ENCODE assay signal across 23 mouse cellular contexts in the genomic region with DNA sequence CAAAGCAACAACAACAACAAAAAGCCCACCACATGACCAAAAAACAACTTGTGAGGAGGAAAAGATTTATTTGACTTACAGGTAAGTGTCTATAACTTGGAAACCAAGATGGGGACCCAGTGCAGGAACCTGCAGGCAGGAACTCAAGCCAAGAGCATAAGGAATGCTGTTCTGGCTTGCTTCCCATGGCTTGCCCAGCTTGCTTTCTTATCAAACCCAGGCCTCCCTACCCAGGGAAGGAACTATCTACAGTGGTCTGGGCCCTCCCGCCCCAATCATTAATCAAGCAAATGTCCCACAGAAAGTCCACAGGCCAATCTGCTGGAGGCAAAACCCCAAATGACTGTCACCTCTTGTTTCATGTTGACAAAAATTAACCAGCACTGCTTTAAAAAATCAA. TPM values are rescaled to one million over a fixed set of nuclear protein-coding genes. Genes with fewer than 3 reads are reported as not detected.
A peak's percentile ranks its signal among the peaks of the same experiment; 100 is the strongest.
DNase-seq lines count a peak whose midpoint lies in the region; ATAC-seq and TF ChIP-seq lines count a peak whose summit lies in the region.
"Had no signal": no experiment of that assay in that cellular context is flagged by ENCODE, and none has a peak within 500 bp of the region (broad histone marks: within the 10 kb centered on the region; RNA-seq: fewer than 3 reads in every experiment).

No protein-coding gene starts in this region.

- H3K27ac ChIP-seq in stomach, embryonic 16.5 days (ENCODE audit: low read length), result no peak overlapping the region
- no peak overlapping the region for H3K27ac ChIP-seq in stomach, postnatal 0 days (replicated peaks)
- no peak overlapping the region for H3K27ac ChIP-seq in heart, adult 2 months
- no peak overlapping the region for H3K27ac ChIP-seq in midbrain, embryonic 14.5 days (replicated peaks; ENCODE audit: low read depth, low read length)

- H3K4me3 ChIP-seq in lung, adult 2 months (replicated peaks; ENCODE audit: extremely low read depth, low read depth, low read length), result no peak overlapping the region
- H3K4me3 ChIP-seq in stomach, embryonic 16.5 days (replicated peaks; ENCODE audit: low read length), result no peak overlapping the region
- no peak overlapping the region for H3K4me3 ChIP-seq in stomach, postnatal 0 days (ENCODE audit: low read depth, low read length)
- H3K4me3 ChIP-seq in heart, adult 2 months, result no peak overlapping the region
- no peak overlapping the region for H3K4me3 ChIP-seq in midbrain, embryonic 14.5 days (replicated peaks; ENCODE audit: low read depth, low read length)

- H3K36me3 ChIP-seq in stomach, embryonic 16.5 days (ENCODE audit: control insufficient read depth, insufficient read depth, low read length), result no peaks in the 10 kb centered on the region
- H3K36me3 ChIP-seq in stomach, postnatal 0 days (ENCODE audit: control insufficient read depth, insufficient read depth, low read length), result no peaks in the 10 kb centered on the region
- no peaks in the 10 kb centered on the region for H3K36me3 ChIP-seq in heart, adult 2 months (ENCODE audit: control insufficient read depth, insufficient read depth, low read length)
- no peaks in the 10 kb centered on the region for H3K36me3 ChIP-seq in midbrain, embryonic 14.5 days (ENCODE audit: control insufficient read depth, insufficient read depth, low read length)
- H3K36me3 ChIP-seq: G1E had no signal

- peak; percentile 14 for DNase-seq in lung, postnatal 36 days
- DNase-seq in lung, adult 2 months, result no peak
- peak; percentile 52 for DNase-seq in stomach, postnatal 0 days (ENCODE audit: low spot score)
- no peak for DNase-seq in heart, adult 2 months
- DNase-seq in midbrain, embryonic 14.5 days, result no peak
- DNase-seq in urinary bladder, postnatal 10 days (ENCODE audit: low spot score), result no peak
- DNase-seq: adrenal gland, adult 2 months; adrenal gland, adult 8-10 months; adrenal gland, postnatal 10 days; adrenal gland, postnatal 14 days; adrenal gland, postnatal 25 days; adrenal gland, postnatal 36 days; B cell, adult 2 months; cerebellum, adult 11 months; cerebellum, adult 11-12 months had no signal

- intact Hi-C loops in heart, adult 2 months (cut with DNase I), result no loop called here

- no peak for TF ChIP-seq POLR2A in lung, adult 2 months (IDR thresholded peaks at IDR 0.05; ENCODE audit: borderline replicate concordance, extremely low read depth, low read depth, low read length)
- TF ChIP-seq POLR2A in heart, adult 2 months (IDR thresholded peaks at IDR 0.05; ENCODE audit: insufficient read depth, low read depth, low read length), result no peak

- no peaks in the 10 kb centered on the region for H3K9me3 ChIP-seq in stomach, embryonic 16.5 days (replicated peaks; ENCODE audit: control insufficient read depth, low read length)
- H3K9me3 ChIP-seq in stomach, postnatal 0 days (ENCODE audit: control insufficient read depth, low read length), result no peaks in the 10 kb centered on the region
- H3K9me3 ChIP-seq in midbrain, embryonic 14.5 days (ENCODE audit: control insufficient read depth, low read length), result no peaks in the 10 kb centered on the region
- H3K9me3 ChIP-seq: G1E had no signal

- TF ChIP-seq EP300 in stomach, postnatal 0 days (optimal IDR thresholded peaks at IDR 0.05), result no peak
- TF ChIP-seq EP300 in heart, adult 2 months (IDR thresholded peaks at IDR 0.05; ENCODE audit: insufficient read depth, low read depth, low read length), result no peak

- no peaks in the 10 kb centered on the region for H3K27me3 ChIP-seq in stomach, embryonic 16.5 days (ENCODE audit: control insufficient read depth, insufficient read depth, low read length)
- no peaks in the 10 kb centered on the region for H3K27me3 ChIP-seq in stomach, postnatal 0 days (ENCODE audit: control insufficient read depth, insufficient read depth, low read length)
- no peaks in the 10 kb centered on the region for H3K27me3 ChIP-seq in heart, adult 2 months (ENCODE audit: control insufficient read depth, insufficient read depth, low read length)
- H3K27me3 ChIP-seq in midbrain, embryonic 14.5 days (ENCODE audit: control insufficient read depth, insufficient read depth, low read length), result no peaks in the 10 kb centered on the region
- H3K27me3 ChIP-seq: CH12.LX, Patski had no signal

- no peak for TF ChIP-seq CTCF in lung, adult 2 months (IDR thresholded peaks at IDR 0.05; ENCODE audit: insufficient read depth, low read length)
- no peak for TF ChIP-seq CTCF in stomach, postnatal 0 days (IDR thresholded peaks at IDR 0.05; ENCODE audit: low read depth)
- TF ChIP-seq CTCF in heart, adult 2 months (IDR thresholded peaks at IDR 0.05), result no peak

- no peak overlapping the region for H3K9ac ChIP-seq in stomach, embryonic 16.5 days (ENCODE audit: low read length)
- H3K9ac ChIP-seq in stomach, postnatal 0 days (ENCODE audit: low read length), result no peak overlapping the region
- H3K9ac ChIP-seq in heart, adult 2 months (ENCODE audit: low read depth, low read length), result no peak overlapping the region
- no peak overlapping the region for H3K9ac ChIP-seq in midbrain, embryonic 14.5 days (replicated peaks; ENCODE audit: low read length)

- no peaks in the 10 kb centered on the region for H3K4me1 ChIP-seq in lung, adult 2 months (ENCODE audit: control insufficient read depth, insufficient read depth, low read length)
- H3K4me1 ChIP-seq in stomach, embryonic 16.5 days (ENCODE audit: control insufficient read depth, insufficient read depth, low read length), result no peaks in the 10 kb centered on the region
- no peaks in the 10 kb centered on the region for H3K4me1 ChIP-seq in stomach, postnatal 0 days (replicated peaks; ENCODE audit: control insufficient read depth, insufficient read depth)
- H3K4me1 ChIP-seq in heart, adult 2 months (ENCODE audit: control insufficient read depth, insufficient read depth, low read length), result no peaks in the 10 kb centered on the region
- no peaks in the 10 kb centered on the region for H3K4me1 ChIP-seq in midbrain, embryonic 14.5 days (ENCODE audit: control insufficient read depth, insufficient read depth, low read length)

- H3K79me2 ChIP-seq in heart, adult 2 months (replicated peaks; ENCODE audit: control insufficient read depth, insufficient read depth, low read length), result no peaks in the 10 kb centered on the region

- ATAC-seq in megakaryocyte-erythroid progenitor cell, adult 5-6 weeks (replicated peaks; ENCODE audit: low FRiP score, low TSS enrichment, poor library complexity, severe bottlenecking), result 0 out of 2 replicates have a peak, but pooled peaks have one; percentile 34
- ATAC-seq in stomach, embryonic 16.5 days (ENCODE audit: insufficient read depth, low FRiP score), result peak; percentile 21; the same call in 1 of the 2 replicates
- peak; percentile 65; the same call in 1 of the 2 replicates for ATAC-seq in stomach, postnatal 0 days (ENCODE audit: low FRiP score, low TSS enrichment)
- no peak for ATAC-seq in midbrain, embryonic 14.5 days (ENCODE audit: low FRiP score, low TSS enrichment)
- ATAC-seq: activated CD4-positive, CD25-positive, alpha-beta regulatory T cell, adult 4 months; CD4-positive, CD25-positive, alpha-beta regulatory T cell, adult 4 months; Patski had no signal

- H3K4me2 ChIP-seq in stomach, embryonic 16.5 days (ENCODE audit: low read depth, low read length), result no peak overlapping the region
- no peak overlapping the region for H3K4me2 ChIP-seq in stomach, postnatal 0 days (replicated peaks; ENCODE audit: low read depth)
- no peak overlapping the region for H3K4me2 ChIP-seq in midbrain, embryonic 14.5 days (ENCODE audit: low read length)

- 68% methylated on average over 1 of the region's 1 CpGs for WGBS in lung, adult 2 months
- WGBS in stomach, embryonic 16.5 days, result 45% methylated on average over 1 of the region's 1 CpGs
- 56% methylated on average over 1 of the region's 1 CpGs for WGBS in stomach, postnatal 0 days
- WGBS in heart, adult 2 months, result 72% methylated on average over 1 of the region's 1 CpGs
- WGBS in midbrain, embryonic 14.5 days, result 87% methylated on average over 1 of the region's 1 CpGs

RNA-seq across cellular contexts. Expression of gene Syncrip, which starts 10.1 kb away (rescaled TPM):
- polyA plus RNA-seq in lung, adult 2 months (2012; rRNA removed), result 3.0 and 7.9 TPM in 2 replicates
- total RNA-seq in megakaryocyte-erythroid progenitor cell, adult 5-6 weeks (2014; fragmentation: Nextera tagmentation), result 201 and 242 TPM in 2 replicates
- 352 and 418 TPM in 2 replicates for total RNA-seq in megakaryocyte-erythroid progenitor cell, adult 5-6 weeks (2017)
- polyA plus RNA-seq in stomach, embryonic 16.5 days (2015; fragmentation: Nextera tagmentation; extraction: Ambion mirVana), result 79.8 and 87.4 TPM in 2 replicates
- 38.8 and 51.7 TPM in 2 replicates for polyA plus RNA-seq in stomach, postnatal 0 days (2015; fragmentation: Nextera tagmentation; extraction: Ambion mirVana)
- total RNA-seq in heart, adult 2 months (2021), result 10 to 100 TPM; 60.8 to 64.6 TPM
- 6.6 and 14.3 TPM in 2 replicates for polyA plus RNA-seq in heart, adult 2 months (2012; rRNA removed)
- polyA plus RNA-seq in midbrain, embryonic 14.5 days (2014; fragmentation: Nextera tagmentation; extraction: Ambion mirVana), result 85.3 and 117 TPM in 2 replicates

RNA-seq across cellular contexts. Expression of gene Gm20537, which starts 36.1 kb away (rescaled TPM):
- polyA plus RNA-seq in lung, adult 2 months (2012; rRNA removed), result 0.34 and 1.1 TPM in 2 replicates
- not detected in 2 replicates for total RNA-seq in megakaryocyte-erythroid progenitor cell, adult 5-6 weeks (2014; fragmentation: Nextera tagmentation)
- not detected in 2 replicates for total RNA-seq in megakaryocyte-erythroid progenitor cell, adult 5-6 weeks (2017)
- polyA plus RNA-seq in stomach, embryonic 16.5 days (2015; fragmentation: Nextera tagmentation; extraction: Ambion mirVana), result 0.40 and 1.2 TPM in 2 replicates
- not detected in 2 replicates for polyA plus RNA-seq in stomach, postnatal 0 days (2015; fragmentation: Nextera tagmentation; extraction: Ambion mirVana)
- under 1 TPM in 1 of 2 experiments, not detected in 1; 0.78 TPM for total RNA-seq in heart, adult 2 months (2021)
- 0.23 TPM in 1 of 2 replicates, not detected in the other for polyA plus RNA-seq in heart, adult 2 months (2012; rRNA removed)
- polyA plus RNA-seq in midbrain, embryonic 14.5 days (2014; fragmentation: Nextera tagmentation; extraction: Ambion mirVana), result 1.3 TPM in 1 of 2 replicates, not detected in the other
- total RNA-seq: adrenal gland, postnatal 14 days; CH12.LX had no signal
- polyA plus RNA-seq: adrenal gland, adult 2 months; C2C12 had no signal

RNA-seq across cellular contexts. Expression of gene Snx14, which starts 53.8 kb away (rescaled TPM):
- 15.4 and 16.5 TPM in 2 replicates for polyA plus RNA-seq in lung, adult 2 months (2012; rRNA removed)
- total RNA-seq in megakaryocyte-erythroid progenitor cell, adult 5-6 weeks (2014; fragmentation: Nextera tagmentation), result 25.1 and 30.0 TPM in 2 replicates
- 17.9 and 30.3 TPM in 2 replicates for total RNA-seq in megakaryocyte-erythroid progenitor cell, adult 5-6 weeks (2017)
- polyA plus RNA-seq in stomach, embryonic 16.5 days (2015; fragmentation: Nextera tagmentation; extraction: Ambion mirVana), result 35.6 and 36.0 TPM in 2 replicates
- 18.2 and 19.8 TPM in 2 replicates for polyA plus RNA-seq in stomach, postnatal 0 days (2015; fragmentation: Nextera tagmentation; extraction: Ambion mirVana)
- 10 to 100 TPM; 21.0 to 22.8 TPM for total RNA-seq in heart, adult 2 months (2021)
- 9.2 and 17.3 TPM in 2 replicates for polyA plus RNA-seq in heart, adult 2 months (2012; rRNA removed)
- polyA plus RNA-seq in midbrain, embryonic 14.5 days (2014; fragmentation: Nextera tagmentation; extraction: Ambion mirVana), result 24.2 and 31.8 TPM in 2 replicates

RNA-seq across cellular contexts. Expression of gene Zfp949, which starts 55.3 kb away (rescaled TPM):
- 2.8 and 5.5 TPM in 2 replicates for polyA plus RNA-seq in lung, adult 2 months (2012; rRNA removed)
- total RNA-seq in megakaryocyte-erythroid progenitor cell, adult 5-6 weeks (2014; fragmentation: Nextera tagmentation), result 8.7 and 11.2 TPM in 2 replicates
- total RNA-seq in megakaryocyte-erythroid progenitor cell, adult 5-6 weeks (2017), result 9.9 and 11.4 TPM in 2 replicates
- polyA plus RNA-seq in stomach, embryonic 16.5 days (2015; fragmentation: Nextera tagmentation; extraction: Ambion mirVana), result 10.6 and 12.2 TPM in 2 replicates
- polyA plus RNA-seq in stomach, postnatal 0 days (2015; fragmentation: Nextera tagmentation; extraction: Ambion mirVana), result 6.8 and 7.2 TPM in 2 replicates
- 1 to 10 TPM; 6.5 to 6.9 TPM for total RNA-seq in heart, adult 2 months (2021)
- 2.6 and 4.1 TPM in 2 replicates for polyA plus RNA-seq in heart, adult 2 months (2012; rRNA removed)
- 16.5 and 20.2 TPM in 2 replicates for polyA plus RNA-seq in midbrain, embryonic 14.5 days (2014; fragmentation: Nextera tagmentation; extraction: Ambion mirVana)

Comparison
In these comparisons a context has a peak if more than half of its experiments do, and no peak if none do; other contexts are left out.
1. DNase-seq: peak in lung, postnatal 36 days (single experiment) and stomach, postnatal 0 days (single experiment); none in lung, adult 2 months (single experiment), heart, adult 2 months (0 of 2), midbrain, embryonic 14.5 days (single experiment) and urinary bladder, postnatal 10 days (single experiment).